Mouse (Mus musculus) lung, embryonic 16.5 days (tissue): ENCODE data around the gene Taar8c. TPM values are rescaled to one million over a fixed set of nuclear protein-coding genes. Genes with fewer than 3 reads are reported as not detected.
"Not testable (repeated sequence)": the region's sequence is repeated elsewhere in the genome, so short reads cannot be mapped to it uniquely, and the experiment has no call there.

Source experiments
- ATAC-seq: fragments of 200-750 bp; cut with Nextera tagmentation; 2 replicates; pipeline ENCODE4 v1.8.0; 2017; ENCODE audit warnings: low read depth, mild to moderate bottlenecking, moderate library complexity
- H3K27ac ChIP-seq: fragments of 300-500 bp; sonication (generic); 2 replicates; pipeline ENCODE4 v1.5.1; 2014; ENCODE audit warnings: mild to moderate bottlenecking, control low read depth, low read length
- H3K27me3 ChIP-seq: fragments of 300-500 bp; sonication (generic); 2 replicates; pipeline ENCODE4 v1.6.1; 2014; ENCODE audit warnings: low read depth, low read length, mixed read lengths; ENCODE audit not compliant: control insufficient read depth, insufficient read depth
- H3K36me3 ChIP-seq: fragments of 300-500 bp; sonication (generic); 2 replicates; pipeline ENCODE4 v1.6.1; 2014; ENCODE audit warnings: low read length; ENCODE audit not compliant: control insufficient read depth, insufficient read depth
- H3K4me1 ChIP-seq: fragments of 300-500 bp; sonication (generic); replicated peaks from 2 replicates; pipeline ENCODE4 v1.6.1; 2014; ENCODE audit warnings: low read length, mixed read lengths; ENCODE audit not compliant: control insufficient read depth, insufficient read depth
- H3K4me2 ChIP-seq: fragments of 300-500 bp; sonication (generic); 2 replicates; pipeline ENCODE4 v1.6.1; 2014; ENCODE audit warnings: low read depth, low read length, control low read depth
- H3K4me3 ChIP-seq: fragments of 300-500 bp; sonication (generic); 2 replicates; pipeline ENCODE4 v1.5.1; 2014; ENCODE audit warnings: mild to moderate bottlenecking, low read length, control low read depth
- H3K9ac ChIP-seq: fragments of 300-500 bp; sonication (generic); 2 replicates; pipeline ENCODE4 v1.6.1; 2014; ENCODE audit warnings: low read length, control low read depth
- H3K9me3 ChIP-seq: fragments of 300-500 bp; sonication (generic); 2 replicates; pipeline ENCODE4 v1.6.1; 2016; ENCODE audit warnings: low read length; ENCODE audit not compliant: control insufficient read depth
- WGBS: fragments of 180-500 bp; shearing (Covaris S2); extraction: QIAGEN DNeasy Blood & Tissue Kit; methylation state at CpG from one replicate; pipeline ENCODE4 v1.1.7; 2014; 5-methylcytosine and 5-hydroxymethylcytosine counted together
- polyA plus RNA-seq: library from polyadenylated mRNA; unstranded; fragments of >200 nt; fragmentation: Nextera tagmentation; extraction: Ambion mirVana; gene quantifications from 2 replicates; pipeline ENCODE4 v1.2.1, GENCODE M21; 2015

Taar8c gene
- polyA plus RNA-seq, 1 experiment from 2014 or later = not detected

GRCm38 (mm10) chr10:24131451-24132262 lies 29.9 kb upstream of the Taar8c start:
- 0 out of 2 replicates have a peak, but pooled peaks cover 2% of the 10 kb centered on the region for H3K4me1 ChIP-seq
- H3K4me3 ChIP-seq = peak overlapping the region; percentile 35
- no peaks in the 10 kb centered on the region for H3K36me3 ChIP-seq
- H3K4me2 ChIP-seq = peak overlapping the region; percentile 52
- peak overlapping the region; percentile 39; the same call in 1 of the 2 replicates for H3K9ac ChIP-seq
- peak overlapping the region; percentile 79 for H3K27ac ChIP-seq
- H3K27me3 ChIP-seq = no peaks in the 10 kb centered on the region
- ATAC-seq = peak; percentile 72
- WGBS = 16% methylated on average over 9 of the region's 9 CpGs
- H3K9me3 ChIP-seq = no peaks in the 10 kb centered on the region

GRCm38 (mm10) chr10:24111116-24111778 lies 9.5 kb upstream of the Taar8c start:
- H3K27ac ChIP-seq = no peak overlapping the region
- no peaks in the 10 kb centered on the region for H3K36me3 ChIP-seq
- H3K9me3 ChIP-seq = peaks cover 5% of the 10 kb centered on the region; the same call in 1 of the 2 replicates
- no peak overlapping the region for H3K9ac ChIP-seq
- no peak overlapping the region for H3K4me3 ChIP-seq
- H3K4me1 ChIP-seq = no peaks in the 10 kb centered on the region
- 0 out of 2 replicates have a peak, but pooled peaks have one; percentile 28 for ATAC-seq
- WGBS = 43% methylated on average over 6 of the region's 6 CpGs
- no peaks in the 10 kb centered on the region for H3K27me3 ChIP-seq
- H3K4me2 ChIP-seq = no peak overlapping the region

- not testable (repeated sequence) for H3K4me1 ChIP-seq, H3K27me3 ChIP-seq, H3K36me3 ChIP-seq, H3K9ac ChIP-seq, ATAC-seq, H3K4me3 ChIP-seq, H3K4me2 ChIP-seq, H3K27ac ChIP-seq, H3K9me3 ChIP-seq
- WGBS = 65% methylated on average over 8 of the region's 8 CpGs
These were observed 7.7 kb upstream of the Taar8c start, which contains the start of gene Taar9 for GRCm38 (mm10) chr10:24109434-24109833. Gene Taar9, minus strand, starts transcription at chr10:24109534.

GRCm38 (mm10) chr10:24108236-24108635 lies 6.5 kb upstream of the Taar8c start:
- H3K4me3 ChIP-seq = no peak overlapping the region
- H3K4me2 ChIP-seq = no peak overlapping the region
- WGBS = 62% methylated on average over 3 of the region's 3 CpGs
- no peak overlapping the region for H3K9ac ChIP-seq
- no peak overlapping the region for H3K27ac ChIP-seq
- no peaks in the 10 kb centered on the region for H3K9me3 ChIP-seq
- no peaks in the 10 kb centered on the region for H3K27me3 ChIP-seq
- no peak for ATAC-seq
- no peaks in the 10 kb centered on the region for H3K36me3 ChIP-seq
- no peaks in the 10 kb centered on the region for H3K4me1 ChIP-seq

- no peaks in the 10 kb centered on the region for H3K27me3 ChIP-seq
- ATAC-seq = no peak
- no peaks in the 10 kb centered on the region for H3K9me3 ChIP-seq
- no peak overlapping the region for H3K9ac ChIP-seq
- WGBS = 66% methylated on average over 5 of the region's 5 CpGs
- no peak overlapping the region for H3K27ac ChIP-seq
- no peak overlapping the region for H3K4me3 ChIP-seq
- H3K36me3 ChIP-seq = no peaks in the 10 kb centered on the region
- no peaks in the 10 kb centered on the region for H3K4me1 ChIP-seq
- H3K4me2 ChIP-seq = no peak overlapping the region
These were observed 6.0 kb upstream of the Taar8c start for GRCm38 (mm10) chr10:24107747-24108146.

- not testable (repeated sequence) for H3K36me3 ChIP-seq, H3K4me2 ChIP-seq, H3K4me3 ChIP-seq, ATAC-seq, H3K9me3 ChIP-seq, H3K9ac ChIP-seq, H3K27ac ChIP-seq, H3K27me3 ChIP-seq, H3K4me1 ChIP-seq
- WGBS = 13% methylated on average over 1 of the region's 1 CpGs
These were observed 1.6 kb upstream of the Taar8c start for GRCm38 (mm10) chr10:24103299-24103698.

- H3K4me2 ChIP-seq, ATAC-seq, H3K9me3 ChIP-seq, H3K4me3 ChIP-seq, H3K27ac ChIP-seq, H3K9ac ChIP-seq, H3K4me1 ChIP-seq, H3K27me3 ChIP-seq, H3K36me3 ChIP-seq: not testable (repeated sequence)
- 16% methylated on average over 2 of the region's 2 CpGs for WGBS
These were observed 4.7 kb downstream of the Taar8c start for GRCm38 (mm10) chr10:24097010-24097409.

GRCm38 (mm10) chr10:24092194-24092593 lies 9.5 kb downstream of the Taar8c start, which contains the start of gene Taar8b:
Gene Taar8b, minus strand, starts transcription at chr10:24092294.
- no peak within 1 kb of the TSS for H3K27ac ChIP-seq
- no peak within 1 kb of the TSS for H3K9ac ChIP-seq
- no peaks in the 10 kb centered on the region for H3K9me3 ChIP-seq
- no peaks in the 10 kb centered on the region for H3K4me1 ChIP-seq
- no peak for ATAC-seq
- WGBS = 73% methylated on average over 2 of the region's 2 CpGs
- no peak within 1 kb of the TSS for H3K4me3 ChIP-seq
- H3K27me3 ChIP-seq = no peaks in the 10 kb centered on the region
- H3K36me3 ChIP-seq = no peaks in the 10 kb centered on the region
- no peak within 1 kb of the TSS for H3K4me2 ChIP-seq

GRCm38 (mm10) chr10:24087168-24087567 lies 14.5 kb downstream of the Taar8c start:
- H3K27me3 ChIP-seq = no peaks in the 10 kb centered on the region
- H3K9me3 ChIP-seq = no peaks in the 10 kb centered on the region
- H3K36me3 ChIP-seq = no peaks in the 10 kb centered on the region
- 0 out of 2 replicates have a peak, but pooled peaks cover 4% of the 10 kb centered on the region for H3K4me1 ChIP-seq
- no peak overlapping the region for H3K4me3 ChIP-seq
- 72% methylated on average over 2 of the region's 2 CpGs for WGBS
- H3K9ac ChIP-seq = no peak overlapping the region
- no peak overlapping the region for H3K4me2 ChIP-seq
- ATAC-seq = no peak
- H3K27ac ChIP-seq = no peak overlapping the region
